Mouse (Mus musculus): ENCODE results near the gene 0610030E20Rik. TPM values are rescaled to one million over a fixed set of nuclear protein-coding genes. Genes with fewer than 3 reads are reported as not detected.
A peak's percentile ranks its signal among the peaks of the same experiment; 100 is the strongest.

Gene 0610030E20Rik
- polyA plus RNA-seq, 1 experiment = 21.8 TPM

DNA sequence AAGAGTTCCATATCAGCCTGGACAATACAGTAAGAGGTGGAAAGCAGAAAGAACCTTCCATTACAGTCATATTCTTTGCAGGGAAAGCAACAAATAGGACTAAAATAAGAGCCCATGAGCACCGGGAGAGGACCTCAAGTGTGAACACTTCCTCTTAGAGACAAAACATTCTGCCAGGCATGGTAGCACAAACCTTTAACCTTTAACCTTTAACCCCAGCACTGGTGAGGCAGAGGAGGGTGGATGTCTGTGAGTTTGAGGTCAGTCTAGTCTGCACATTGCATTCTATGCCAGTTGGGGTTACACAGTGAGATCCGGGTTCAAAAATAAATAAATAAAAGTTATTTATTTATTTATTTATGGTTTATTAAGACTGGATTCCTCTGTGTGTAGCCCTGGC is 6.6 kb upstream of the 0610030E20Rik start:
- 64% methylated on average over 2 of the region's 2 CpGs for WGBS

DNA sequence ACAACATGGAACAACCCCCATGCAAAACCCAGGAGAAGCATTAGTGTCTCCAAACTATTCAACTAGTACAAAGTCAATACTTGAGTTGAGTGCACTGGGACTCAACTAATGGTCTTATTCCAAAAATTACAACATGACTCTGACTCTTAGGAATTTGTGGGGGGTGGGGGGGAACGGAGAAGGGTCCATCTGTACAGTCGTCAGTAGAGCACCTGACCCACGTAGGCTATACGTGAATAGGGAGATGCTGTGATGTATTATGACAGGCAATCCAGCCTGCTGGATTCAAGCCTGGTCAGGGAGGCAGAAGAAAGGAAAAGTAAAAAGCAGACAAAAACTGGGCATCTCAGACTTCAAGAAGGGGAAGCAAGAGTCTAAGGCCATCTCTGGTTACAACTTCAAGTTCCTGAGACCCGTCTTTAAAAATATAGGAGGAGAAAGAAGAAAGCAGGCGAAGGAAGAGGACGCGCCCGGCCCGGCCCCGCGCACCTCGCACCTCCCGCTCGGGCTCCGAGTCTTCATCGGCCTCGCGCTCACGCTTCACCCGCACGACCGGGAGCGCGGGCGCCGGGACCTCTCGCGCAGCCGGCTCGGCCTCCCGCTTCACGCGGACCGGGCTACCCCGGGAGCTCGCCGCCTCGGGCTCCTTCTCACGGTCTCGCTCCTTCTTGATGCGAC is 2.6 kb upstream of the 0610030E20Rik start:
- no peak for TF ChIP-seq CTCF (IDR thresholded peaks at IDR 0.05; ENCODE audit: control insufficient read depth, insufficient read depth, low read length)
- TF ChIP-seq POLR2A (IDR thresholded peaks at IDR 0.05; ENCODE audit: borderline replicate concordance, control insufficient read depth, low read depth, low read length) = no peak

More for the DNA sequence above, 6.6 kb upstream of the 0610030E20Rik start:
- H3K4me1 ChIP-seq (ENCODE audit: control insufficient read depth, insufficient read depth, low read length) = no peaks in the 10 kb centered on the region; the same call in 1 of the 2 replicates
- no peak overlapping the region for H3K4me3 ChIP-seq (replicated peaks; ENCODE audit: control insufficient read depth, low read depth, low read length)
- no peak overlapping the region for H3K27ac ChIP-seq (ENCODE audit: control insufficient read depth, insufficient read depth, low read depth, low read length, poor library complexity)
- TF ChIP-seq CTCF (IDR thresholded peaks at IDR 0.05; ENCODE audit: control insufficient read depth, insufficient read depth, low read length) (no peak), POLR2A (IDR thresholded peaks at IDR 0.05; ENCODE audit: borderline replicate concordance, control insufficient read depth, low read depth, low read length) (no peak)

DNA sequence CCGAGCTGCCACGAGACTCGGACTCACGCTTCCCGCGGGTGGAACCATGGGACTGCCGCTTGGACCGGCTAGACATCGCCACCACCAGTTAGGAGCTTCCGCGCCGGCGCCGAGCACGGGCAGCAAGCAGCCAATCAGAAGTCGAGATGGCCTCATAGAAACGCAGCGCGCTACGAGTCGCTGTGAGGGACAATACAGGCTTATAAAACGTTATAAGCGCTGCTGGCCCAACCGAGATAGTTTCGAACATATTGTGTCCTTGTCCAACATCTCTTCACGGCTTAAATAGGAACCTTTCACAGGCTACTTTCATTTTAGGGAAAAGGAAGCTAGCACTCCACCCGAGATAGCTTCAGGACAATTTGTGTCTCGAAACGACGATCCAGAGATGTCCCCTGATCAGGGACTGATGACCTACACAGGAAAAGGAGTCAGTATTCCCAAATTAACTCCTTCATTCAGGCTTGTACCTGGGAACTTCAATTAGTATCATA is 2.0 kb upstream of the 0610030E20Rik start, which contains the start of gene Usp39:
Gene Usp39 (minus strand): TSS at position 111 of the 494 bp plus-strand sequence.
- peaks cover 4% of the 10 kb centered on the region; the same call in 1 of the 2 replicates for H3K4me1 ChIP-seq (ENCODE audit: control insufficient read depth, insufficient read depth, low read length)
- H3K4me3 ChIP-seq (replicated peaks; ENCODE audit: control insufficient read depth, low read depth, low read length) = peak within 1 kb of the TSS; percentile 78
- H3K27ac ChIP-seq (ENCODE audit: control insufficient read depth, insufficient read depth, low read depth, low read length, poor library complexity) = peak within 1 kb of the TSS; percentile 68
- TF ChIP-seq POLR2A (IDR thresholded peaks at IDR 0.05; ENCODE audit: borderline replicate concordance, control insufficient read depth, low read depth, low read length) (peak; percentile 97), CTCF (IDR thresholded peaks at IDR 0.05; ENCODE audit: control insufficient read depth, insufficient read depth, low read length) (no peak)
- under 1% methylated on average over 30 of the region's 30 CpGs for WGBS

More for the DNA sequence above, 2.6 kb upstream of the 0610030E20Rik start:
- H3K27ac ChIP-seq (ENCODE audit: control insufficient read depth, insufficient read depth, low read depth, low read length, poor library complexity) = peak overlapping the region; percentile 68
- WGBS = under 1% methylated on average over 42 of the region's 42 CpGs
- peaks cover 4% of the 10 kb centered on the region; the same call in 1 of the 2 replicates for H3K4me1 ChIP-seq (ENCODE audit: control insufficient read depth, insufficient read depth, low read length)
- peak overlapping the region; percentile 78 for H3K4me3 ChIP-seq (replicated peaks; ENCODE audit: control insufficient read depth, low read depth, low read length)

DNA sequence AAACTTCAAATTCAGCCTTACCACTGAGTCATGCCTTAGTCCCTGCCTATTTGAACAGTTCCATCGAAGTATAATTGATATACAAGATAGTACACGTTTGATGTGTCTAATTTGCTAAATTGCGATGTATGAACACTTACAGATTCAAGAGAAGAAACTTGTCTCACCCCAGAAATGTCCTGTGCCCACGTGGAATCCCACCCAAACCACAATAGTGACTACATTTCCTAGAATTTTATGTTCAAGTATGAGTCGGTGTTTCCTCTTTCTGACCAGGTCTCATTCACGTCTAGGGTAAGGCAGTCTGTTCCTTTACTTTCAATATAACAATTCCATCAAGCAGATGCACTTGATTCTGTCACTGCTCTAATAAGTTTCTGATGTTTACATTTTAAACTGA is 1.5 kb upstream of the 0610030E20Rik start:
- Histone ChIP-seq H3K4me3 (replicated peaks; ENCODE audit: control insufficient read depth, low read depth, low read length) (no peak overlapping the region), H3K4me1 (ENCODE audit: control insufficient read depth, insufficient read depth, low read length) (peaks cover 4% of the 10 kb centered on the region; the same call in 1 of the 2 replicates), H3K27ac (ENCODE audit: control insufficient read depth, insufficient read depth, low read depth, low read length, poor library complexity) (no peak overlapping the region)
- 4% methylated on average over 6 of the region's 6 CpGs for WGBS
- TF ChIP-seq POLR2A (IDR thresholded peaks at IDR 0.05; ENCODE audit: borderline replicate concordance, control insufficient read depth, low read depth, low read length) (no peak), CTCF (IDR thresholded peaks at IDR 0.05; ENCODE audit: control insufficient read depth, insufficient read depth, low read length) (no peak)

DNA sequence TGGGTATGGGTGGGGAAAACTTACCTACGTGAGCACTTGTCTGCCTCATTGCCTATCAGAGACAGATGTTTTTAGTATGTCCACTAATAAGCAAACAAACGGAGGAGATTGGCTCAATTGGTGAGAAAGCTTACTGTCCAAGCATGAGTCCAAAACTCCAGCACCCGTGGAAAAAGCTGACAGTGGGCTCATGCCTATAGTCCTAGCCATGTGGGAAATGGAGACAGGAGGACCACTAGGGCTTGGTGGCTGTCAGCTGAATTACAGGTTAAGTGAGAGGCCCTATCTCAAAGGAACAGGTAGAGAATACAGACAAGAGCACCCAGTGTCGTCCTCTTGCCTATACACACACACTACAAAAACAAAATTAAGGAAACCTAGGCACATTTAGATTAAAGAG is 856 bp upstream of the 0610030E20Rik start:
- Histone ChIP-seq H3K4me1 (ENCODE audit: control insufficient read depth, insufficient read depth, low read length) (peaks cover 4% of the 10 kb centered on the region; the same call in 1 of the 2 replicates), H3K27ac (ENCODE audit: control insufficient read depth, insufficient read depth, low read depth, low read length, poor library complexity) (no peak overlapping the region), H3K4me3 (replicated peaks; ENCODE audit: control insufficient read depth, low read depth, low read length) (no peak overlapping the region)
- WGBS = 69% methylated on average over 4 of the region's 4 CpGs
- no peak for TF ChIP-seq POLR2A (IDR thresholded peaks at IDR 0.05; ENCODE audit: borderline replicate concordance, control insufficient read depth, low read depth, low read length)
- TF ChIP-seq CTCF (IDR thresholded peaks at IDR 0.05; ENCODE audit: control insufficient read depth, insufficient read depth, low read length) = no peak

DNA sequence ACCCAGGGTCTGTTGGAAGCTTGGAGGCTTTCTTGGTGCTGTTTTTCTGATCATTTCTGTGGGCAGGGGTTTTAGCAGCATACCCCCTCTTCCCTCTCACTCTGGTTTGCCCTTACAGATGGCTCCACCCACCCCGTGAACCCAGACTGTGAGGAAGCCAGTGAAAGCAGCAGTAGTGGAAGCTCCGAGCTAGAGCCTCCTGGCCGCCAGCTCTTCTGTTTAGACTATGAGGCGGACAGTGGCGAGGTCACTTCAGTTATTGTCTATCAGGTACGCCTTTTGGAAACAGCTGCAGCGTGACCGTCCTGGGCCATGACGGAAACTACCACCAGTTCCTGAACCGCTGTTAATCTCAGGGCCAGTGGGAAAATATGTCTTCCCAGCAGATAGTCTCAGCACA is 1.3 kb downstream of the 0610030E20Rik start:
- H3K4me3 ChIP-seq (replicated peaks; ENCODE audit: control insufficient read depth, low read depth, low read length) = peak overlapping the region; percentile 90
- no peak for TF ChIP-seq CTCF (IDR thresholded peaks at IDR 0.05; ENCODE audit: control insufficient read depth, insufficient read depth, low read length)
- no peak for TF ChIP-seq POLR2A (IDR thresholded peaks at IDR 0.05; ENCODE audit: borderline replicate concordance, control insufficient read depth, low read depth, low read length)
- no peak overlapping the region; the same call in none of the 2 replicates for H3K27ac ChIP-seq (ENCODE audit: control insufficient read depth, insufficient read depth, low read depth, low read length, poor library complexity)
- H3K4me1 ChIP-seq (ENCODE audit: control insufficient read depth, insufficient read depth, low read length) = peaks cover 4% of the 10 kb centered on the region; the same call in 1 of the 2 replicates
- WGBS = 65% methylated on average over 10 of the region's 10 CpGs

DNA sequence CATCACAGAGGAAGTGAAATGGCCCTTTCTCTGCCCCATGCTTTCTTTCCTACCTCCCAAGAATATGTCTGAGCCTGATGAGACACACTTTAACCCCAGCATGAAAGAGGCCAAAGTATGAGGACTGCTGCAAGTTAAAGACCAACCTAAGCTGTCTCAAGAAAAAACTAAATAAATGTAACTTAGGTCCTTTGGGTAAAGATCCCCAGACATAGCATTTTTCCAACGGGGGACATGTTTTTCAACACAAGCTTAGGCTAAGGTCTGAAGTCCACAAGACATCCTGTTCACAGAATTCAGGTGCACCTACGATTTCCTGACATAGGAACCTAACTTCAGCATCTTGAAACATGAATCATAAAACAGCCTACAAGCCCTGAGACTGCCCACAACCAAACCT is 3.1 kb downstream of the 0610030E20Rik start:
- TF ChIP-seq CTCF (IDR thresholded peaks at IDR 0.05; ENCODE audit: control insufficient read depth, insufficient read depth, low read length) = no peak
- TF ChIP-seq POLR2A (IDR thresholded peaks at IDR 0.05; ENCODE audit: borderline replicate concordance, control insufficient read depth, low read depth, low read length) = no peak
- 77% methylated on average over 2 of the region's 2 CpGs for WGBS
- peaks cover 4% of the 10 kb centered on the region; the same call in 1 of the 2 replicates for H3K4me1 ChIP-seq (ENCODE audit: control insufficient read depth, insufficient read depth, low read length)

DNA sequence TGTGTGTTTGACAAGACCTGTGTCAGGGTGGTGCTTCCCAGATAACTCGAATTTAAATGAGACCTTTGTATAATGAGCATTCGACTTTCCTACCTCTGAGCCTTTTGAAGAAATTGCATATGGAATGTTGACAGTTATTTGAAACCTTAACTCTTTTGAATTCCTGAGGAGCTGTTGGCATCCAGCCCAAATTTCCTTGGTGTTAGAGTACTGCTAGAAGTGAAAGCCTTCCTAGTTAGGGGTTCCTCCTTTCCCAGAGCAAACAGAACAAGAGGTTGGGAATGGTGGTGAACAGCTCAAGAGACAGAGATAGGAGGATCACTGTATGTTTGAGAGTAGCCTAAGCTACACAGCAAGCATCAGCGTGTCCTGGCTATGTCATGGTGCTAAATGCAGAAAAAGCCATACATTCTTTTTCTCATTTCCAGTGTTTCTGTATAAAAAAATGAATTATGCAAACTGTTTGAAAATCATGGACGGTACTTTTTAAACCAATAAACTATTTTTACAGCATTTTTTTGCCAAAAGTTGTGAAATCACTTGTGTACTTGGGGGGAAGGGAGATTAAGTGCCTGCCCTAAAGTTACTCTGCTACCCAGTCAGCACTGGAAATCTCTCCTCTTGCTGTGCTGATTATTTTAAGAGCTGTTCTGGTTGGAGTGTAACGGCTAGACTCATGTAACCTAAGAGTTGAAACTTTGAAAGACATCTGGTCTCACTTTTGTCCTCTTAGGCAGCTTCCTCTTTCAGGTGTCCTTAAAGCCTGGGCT is 5.7 kb downstream of the 0610030E20Rik start:
- Histone ChIP-seq H3K4me1 (ENCODE audit: control insufficient read depth, insufficient read depth, low read length) (peaks cover 3% of the 10 kb centered on the region; the same call in 1 of the 2 replicates), H3K4me3 (replicated peaks; ENCODE audit: control insufficient read depth, low read depth, low read length) (no peak overlapping the region), H3K27ac (ENCODE audit: control insufficient read depth, insufficient read depth, low read depth, low read length, poor library complexity) (no peak overlapping the region)
- TF ChIP-seq POLR2A (IDR thresholded peaks at IDR 0.05; ENCODE audit: borderline replicate concordance, control insufficient read depth, low read depth, low read length) (no peak), CTCF (IDR thresholded peaks at IDR 0.05; ENCODE audit: control insufficient read depth, insufficient read depth, low read length) (no peak)
- 62% methylated on average over 5 of the region's 5 CpGs for WGBS

More for the DNA sequence above, 3.1 kb downstream of the 0610030E20Rik start:
- Histone ChIP-seq H3K27ac (ENCODE audit: control insufficient read depth, insufficient read depth, low read depth, low read length, poor library complexity) (no peak overlapping the region), H3K4me3 (replicated peaks; ENCODE audit: control insufficient read depth, low read depth, low read length) (no peak overlapping the region)
